Mouse (Mus musculus): ENCODE results near the gene Timm10. TPM values are rescaled to one million over a fixed set of nuclear protein-coding genes. Genes with fewer than 3 reads are reported as not detected.

Timm10 gene
- polyA plus RNA-seq, 1 experiment from 2014 or later: 45.0 TPM

GRCm38 (mm10) chr2:84822552-84822951, 4.2 kb upstream of the Timm10 start, which contains the start of gene Smtnl1:
Gene Smtnl1 (minus strand): TSS chr2:84822652.
- no peak for ATAC-seq (ENCODE audit: insufficient number of reproducible peaks, low FRiP score, low TSS enrichment, low read depth)
- Histone ChIP-seq H3K9ac (no peak within 1 kb of the TSS), H3K4me3 (no peak within 1 kb of the TSS), H3K4me2 (no peak within 1 kb of the TSS), H3K36me3 (no peaks in the 10 kb centered on the region), H3K9me3 (no peaks in the 10 kb centered on the region), H3K27ac (no peak within 1 kb of the TSS), H3K4me1 (peaks cover 7% of the 10 kb centered on the region), H3K27me3 (no peaks in the 10 kb centered on the region)
- 60% methylated on average over 13 of the region's 13 CpGs for WGBS

- ATAC-seq (ENCODE audit: insufficient number of reproducible peaks, low FRiP score, low TSS enrichment, low read depth): no peak
Measured at GRCm38 (mm10) chr2:84823237-84823636, 3.6 kb upstream of the Timm10 start.

GRCm38 (mm10) chr2:84827283-84827920, 605 bp downstream of the Timm10 start:
- Histone ChIP-seq H3K36me3 (peaks cover 12% of the 10 kb centered on the region; the same call in 1 of the 2 replicates), H3K27me3 (no peaks in the 10 kb centered on the region), H3K4me3 (peak overlapping the region; percentile 83), H3K9me3 (no peaks in the 10 kb centered on the region), H3K4me2 (peak overlapping the region; percentile 87), H3K9ac (peak overlapping the region; percentile 50), H3K4me1 (peaks cover 15% of the 10 kb centered on the region), H3K27ac (no peak overlapping the region)
- under 1% methylated on average over 29 of the region's 29 CpGs for WGBS
- no peak for ATAC-seq (ENCODE audit: insufficient number of reproducible peaks, low FRiP score, low TSS enrichment, low read depth)

More at GRCm38 (mm10) chr2:84823237-84823636, 3.6 kb upstream of the Timm10 start:
- no peak overlapping the region for H3K27ac ChIP-seq
- H3K9ac ChIP-seq: no peak overlapping the region
- H3K4me3 ChIP-seq: no peak overlapping the region
- 34% methylated on average over 2 of the region's 2 CpGs for WGBS
- no peaks in the 10 kb centered on the region for H3K27me3 ChIP-seq
- no peaks in the 10 kb centered on the region for H3K36me3 ChIP-seq
- peaks cover 10% of the 10 kb centered on the region for H3K4me1 ChIP-seq
- H3K9me3 ChIP-seq: no peaks in the 10 kb centered on the region
- H3K4me2 ChIP-seq: no peak overlapping the region

- peak; percentile 70 for ATAC-seq (ENCODE audit: insufficient number of reproducible peaks, low FRiP score, low TSS enrichment, low read depth)
Measured at GRCm38 (mm10) chr2:84831666-84832391, 5.0 kb downstream of the Timm10 start.

GRCm38 (mm10) chr2:84837107-84837506, 10.3 kb downstream of the Timm10 start:
- no peak for ATAC-seq (ENCODE audit: insufficient number of reproducible peaks, low FRiP score, low TSS enrichment, low read depth)
- H3K4me2 ChIP-seq: no peak overlapping the region
- peaks cover 3% of the 10 kb centered on the region; the same call in 1 of the 2 replicates for H3K27me3 ChIP-seq
- H3K4me3 ChIP-seq: no peak overlapping the region
- H3K9me3 ChIP-seq: no peaks in the 10 kb centered on the region
- no peak overlapping the region for H3K27ac ChIP-seq
- WGBS: 47% methylated on average over 8 of the region's 8 CpGs
- H3K4me1 ChIP-seq: peaks cover 34% of the 10 kb centered on the region
- no peaks in the 10 kb centered on the region for H3K36me3 ChIP-seq
- H3K9ac ChIP-seq: no peak overlapping the region

More at GRCm38 (mm10) chr2:84831666-84832391, 5.0 kb downstream of the Timm10 start:
- H3K4me3 ChIP-seq: no peak overlapping the region
- H3K27ac ChIP-seq: peak overlapping the region; percentile 81
- no peak overlapping the region for H3K9ac ChIP-seq
- no peaks in the 10 kb centered on the region for H3K27me3 ChIP-seq
- WGBS: 24% methylated on average over 10 of the region's 10 CpGs
- peak overlapping the region; percentile 19; the same call in 1 of the 2 replicates for H3K4me2 ChIP-seq
- H3K9me3 ChIP-seq: no peaks in the 10 kb centered on the region
- H3K36me3 ChIP-seq: peaks cover 12% of the 10 kb centered on the region; the same call in 1 of the 2 replicates
- H3K4me1 ChIP-seq: peaks cover 11% of the 10 kb centered on the region

- WGBS: 18% methylated on average over 9 of the region's 9 CpGs
- H3K4me3 ChIP-seq: no peak overlapping the region
Measured at GRCm38 (mm10) chr2:84837817-84838592, 11.2 kb downstream of the Timm10 start.

GRCm38 (mm10) chr2:84838593-84838949, 11.8 kb downstream of the Timm10 start, which contains the start of gene Slc43a1:
Gene Slc43a1 (plus strand): TSS chr2:84838850.
- Histone ChIP-seq H3K27ac (peak within 1 kb of the TSS; percentile 86), H3K4me2 (peak within 1 kb of the TSS; percentile 90), H3K27me3 (peaks cover 3% of the 10 kb centered on the region; the same call in 1 of the 2 replicates), H3K4me3 (peak within 1 kb of the TSS; percentile 66), H3K9me3 (no peaks in the 10 kb centered on the region), H3K9ac (peak within 1 kb of the TSS; percentile 59), H3K4me1 (peaks cover 34% of the 10 kb centered on the region), H3K36me3 (no peaks in the 10 kb centered on the region)
- 16% methylated on average over 10 of the region's 10 CpGs for WGBS
- ATAC-seq (ENCODE audit: insufficient number of reproducible peaks, low FRiP score, low TSS enrichment, low read depth): no peak

More at GRCm38 (mm10) chr2:84837817-84838592, 11.2 kb downstream of the Timm10 start:
- H3K27me3 ChIP-seq: peaks cover 3% of the 10 kb centered on the region; the same call in 1 of the 2 replicates
- ATAC-seq (ENCODE audit: insufficient number of reproducible peaks, low FRiP score, low TSS enrichment, low read depth): no peak
- H3K4me2 ChIP-seq: no peak overlapping the region; the same call in 1 of the 2 replicates
- H3K9me3 ChIP-seq: no peaks in the 10 kb centered on the region
- 0 out of 2 replicates have a peak overlapping the region, but pooled peaks have one; percentile 18 for H3K27ac ChIP-seq
- H3K4me1 ChIP-seq: peaks cover 34% of the 10 kb centered on the region
- H3K36me3 ChIP-seq: no peaks in the 10 kb centered on the region
- no peak overlapping the region for H3K9ac ChIP-seq

GRCm38 (mm10) chr2:84838993-84839980, 12.5 kb downstream of the Timm10 start:
- peaks cover 34% of the 10 kb centered on the region for H3K4me1 ChIP-seq
- peak overlapping the region; percentile 86 for H3K27ac ChIP-seq
- peak overlapping the region; percentile 59 for H3K9ac ChIP-seq
- H3K36me3 ChIP-seq: 0 out of 2 replicates have a peak, but pooled peaks cover 4% of the 10 kb centered on the region
- no peak for ATAC-seq (ENCODE audit: insufficient number of reproducible peaks, low FRiP score, low TSS enrichment, low read depth)
- peak overlapping the region; percentile 90 for H3K4me2 ChIP-seq
- under 1% methylated on average over 47 of the region's 47 CpGs for WGBS
- peaks cover 3% of the 10 kb centered on the region; the same call in 1 of the 2 replicates for H3K27me3 ChIP-seq
- peak overlapping the region; percentile 66 for H3K4me3 ChIP-seq
- no peaks in the 10 kb centered on the region for H3K9me3 ChIP-seq

GRCm38 (mm10) chr2:84840016-84840747, 13.4 kb downstream of the Timm10 start:
- peaks cover 34% of the 10 kb centered on the region for H3K4me1 ChIP-seq
- H3K4me3 ChIP-seq: peak overlapping the region; percentile 66
- peak overlapping the region; percentile 90 for H3K4me2 ChIP-seq
- peak overlapping the region; percentile 86 for H3K27ac ChIP-seq
- WGBS: under 1% methylated on average over 54 of the region's 54 CpGs
- peaks cover 3% of the 10 kb centered on the region; the same call in 1 of the 2 replicates for H3K27me3 ChIP-seq
- H3K9me3 ChIP-seq: no peaks in the 10 kb centered on the region
- 0 out of 2 replicates have a peak, but pooled peaks cover 4% of the 10 kb centered on the region for H3K36me3 ChIP-seq
- ATAC-seq (ENCODE audit: insufficient number of reproducible peaks, low FRiP score, low TSS enrichment, low read depth): peak; percentile 90
- H3K9ac ChIP-seq: peak overlapping the region; percentile 59

All from limb, embryonic 15.5 days (tissue).